Comparison of ENCODE assay signal across 8 mouse cellular contexts in genomic region chr14:103012563-103013150, GRCm38 (mm10). TPM values are rescaled to one million over a fixed set of nuclear protein-coding genes. Genes with fewer than 3 reads are reported as not detected.
DNase-seq lines count a peak whose midpoint lies in the region; ATAC-seq and TF ChIP-seq lines count a peak whose summit lies in the region.

No protein-coding gene starts in this region.

- POLR2A ChIA-PET in Patski (lab: Charles Lee): interaction anchor here (0.7 to 1.2 kb wide), 3 partner anchors 25 to 1066 kb away, joined by 3 to 6 read pairs (median 4); no protein-coding TSS in a partner anchor

- H3K9ac ChIP-seq in hindbrain, embryonic 16.5 days (ENCODE audit: low read depth, low read length): no peak overlapping the region

- no peak overlapping the region for H3K27ac ChIP-seq in cerebellum, adult 2 months (ENCODE audit: insufficient read depth, low read length)
- H3K27ac ChIP-seq in hindbrain, embryonic 16.5 days (ENCODE audit: low read depth, low read length): no peak overlapping the region

- peak; percentile 98 for ATAC-seq in Patski
- ATAC-seq in hindbrain, embryonic 16.5 days: peak; percentile 93

- no peaks in the 10 kb centered on the region for H3K4me1 ChIP-seq in cerebellum, adult 2 months (ENCODE audit: control insufficient read depth, insufficient read depth, low read length)
- no peaks in the 10 kb centered on the region for H3K4me1 ChIP-seq in hindbrain, embryonic 16.5 days (ENCODE audit: control insufficient read depth, insufficient read depth, low read depth, low read length)

- no peak overlapping the region for H3K4me3 ChIP-seq in cerebellum, adult 2 months (replicated peaks; ENCODE audit: insufficient read depth, low read depth, low read length)
- no peak overlapping the region for H3K4me3 ChIP-seq in hindbrain, embryonic 16.5 days (ENCODE audit: low read length)

- no peaks in the 10 kb centered on the region for H3K27me3 ChIP-seq in Patski
- no peaks in the 10 kb centered on the region for H3K27me3 ChIP-seq in cerebellum, adult 2 months (ENCODE audit: control insufficient read depth, insufficient read depth, low read length)
- no peaks in the 10 kb centered on the region for H3K27me3 ChIP-seq in hindbrain, embryonic 16.5 days (replicated peaks; ENCODE audit: control insufficient read depth, insufficient read depth, low read length)

- peak; percentile 88 for TF ChIP-seq CTCF in Patski (IDR thresholded peaks at IDR 0.05)
- TF ChIP-seq CTCF in cerebellum, adult 2 months (IDR thresholded peaks at IDR 0.05; ENCODE audit: borderline replicate concordance, insufficient read depth, low read depth, low read length): peak; percentile 84

- CTCF ChIA-PET in Patski (lab: Charles Lee): interaction anchor here (0.6 to 8.0 kb wide), 14 partner anchors 8 to 130 kb away, joined by 3 to 132 read pairs (median 5); partner anchors contain the start of gene Acod1

- 28% methylated on average over 4 of the region's 4 CpGs for WGBS in cerebellum, adult 2 months
- WGBS in hindbrain, embryonic 16.5 days: 21% methylated on average over 4 of the region's 4 CpGs

- no peak overlapping the region for H3K4me2 ChIP-seq in hindbrain, embryonic 16.5 days (ENCODE audit: low read length)

- TF ChIP-seq POLR2A in cerebellum, adult 2 months (IDR thresholded peaks at IDR 0.05; ENCODE audit: borderline replicate concordance, insufficient read depth, low read length): no peak

- no peak for DNase-seq in Patski (ENCODE audit: low read depth, low spot score)
- peak; percentile 56 to 57 for DNase-seq in cerebellum, adult 2 months
- DNase-seq in forelimb bud, embryonic 11.5 days (ENCODE audit: low read depth, low spot score): peak; percentile 74
- peak; percentile 27 to 51 for DNase-seq in layer of hippocampus, postnatal 25 days (ENCODE audit: extremely low spot score in 1 of 2, low spot score in 1 of 2)
- peak; percentile 70 for DNase-seq in lung, postnatal 14 days
- DNase-seq in ovary, postnatal 36 days (ENCODE audit: low spot score): peak; percentile 19
- DNase-seq in thymus, postnatal 14 days: peak; percentile 64

- in situ Hi-C loops in Patski (cut with MboI; ENCODE audit: low pct_unique_long_range_greater_than_20kb): no loop called here

- H3K36me3 ChIP-seq in hindbrain, embryonic 16.5 days (ENCODE audit: control insufficient read depth, insufficient read depth, low read length): no peaks in the 10 kb centered on the region

- no peaks in the 10 kb centered on the region for H3K9me3 ChIP-seq in hindbrain, embryonic 16.5 days (ENCODE audit: control insufficient read depth, low read length)

RNA-seq across cellular contexts. Expression of gene Kctd12, which starts 30.2 kb away (rescaled TPM):
- polyA plus RNA-seq in Patski (2021): 13.8 TPM
- 45.8 and 49.4 TPM in 2 replicates for polyA plus RNA-seq in cerebellum, adult 2 months (2012; rRNA removed)
- polyA plus RNA-seq in hindbrain, embryonic 16.5 days (2015; fragmentation: Nextera tagmentation; extraction: Ambion mirVana): 13.0 and 14.6 TPM in 2 replicates
- total RNA-seq in layer of hippocampus, postnatal 25 days (2021): 100 to 1,000 TPM; 115 to 119 TPM

RNA-seq across cellular contexts. Expression of gene Acod1, which starts 34.1 kb away (rescaled TPM):
- 0.06 TPM for polyA plus RNA-seq in Patski (2021)
- polyA plus RNA-seq in cerebellum, adult 2 months (2012; rRNA removed): 0.10 TPM in 1 of 2 replicates, not detected in the other
- not detected in 2 replicates for polyA plus RNA-seq in hindbrain, embryonic 16.5 days (2015; fragmentation: Nextera tagmentation; extraction: Ambion mirVana)
- under 1 TPM in 1 of 2 experiments, not detected in 1; 0.10 TPM for total RNA-seq in layer of hippocampus, postnatal 25 days (2021)

RNA-seq across cellular contexts. Expression of gene Cln5, which starts 57.4 kb away (rescaled TPM):
- 33.2 TPM for polyA plus RNA-seq in Patski (2021)
- polyA plus RNA-seq in cerebellum, adult 2 months (2012; rRNA removed): 25.8 and 27.9 TPM in 2 replicates
- 12.1 and 13.8 TPM in 2 replicates for polyA plus RNA-seq in hindbrain, embryonic 16.5 days (2015; fragmentation: Nextera tagmentation; extraction: Ambion mirVana)
- 10 to 100 TPM in 1 of 2 experiments, 1 to 10 TPM in 1; 9.6 to 10.3 TPM for total RNA-seq in layer of hippocampus, postnatal 25 days (2021)
